24 mouse cellular contexts compared by ENCODE assay signal in the genomic region with DNA sequence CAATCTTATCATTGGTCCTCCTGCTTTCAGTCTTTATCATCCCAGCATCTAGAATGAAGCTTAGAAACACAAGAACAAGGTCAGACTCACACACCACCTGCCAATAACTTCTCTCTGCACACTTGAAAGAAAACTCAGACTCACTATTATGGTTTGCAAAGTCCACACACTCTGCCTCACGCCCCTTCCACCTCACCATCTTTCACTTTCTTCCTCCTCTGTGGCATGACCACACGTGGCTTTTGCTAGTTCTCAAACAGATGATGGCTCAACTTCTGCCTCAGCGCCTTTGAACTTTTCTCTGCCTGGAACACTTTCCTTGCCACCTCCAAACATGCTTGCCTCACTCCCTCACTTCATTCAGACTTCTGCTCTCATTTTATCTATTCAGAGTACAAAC. TPM values are rescaled to one million over a fixed set of nuclear protein-coding genes. Genes with fewer than 3 reads are reported as not detected.
DNase-seq lines count a peak whose midpoint lies in the region; ATAC-seq and TF ChIP-seq lines count a peak whose summit lies in the region.
"Had no signal": no experiment of that assay in that cellular context is flagged by ENCODE, and none has a peak within 500 bp of the region (broad histone marks: within the 10 kb centered on the region; RNA-seq: fewer than 3 reads in every experiment).

No protein-coding gene starts in this region.

- no peak overlapping the region for H3K9ac ChIP-seq in MEL (ENCODE audit: control insufficient read depth, low read depth, low read length, poor library complexity, severe bottlenecking)
- no peak overlapping the region for H3K9ac ChIP-seq in stomach, postnatal 0 days (ENCODE audit: low read length)
- H3K9ac ChIP-seq: forebrain, embryonic 15.5 days; hindbrain, embryonic 14.5 days had no signal

- no peak for DNase-seq in MEL (ENCODE audit: low read depth, low spot score)
- peak; percentile 17 for DNase-seq in stomach, postnatal 0 days (ENCODE audit: low spot score)
- no peak for DNase-seq in kidney, postnatal 4 days
- DNase-seq in adrenal gland, adult (ENCODE audit: inconsistent age in 2 of 2, low spot score in 1 of 2): no peak
- DNase-seq: adrenal gland, adult 2 months; adrenal gland, postnatal 25 days; cerebellum, adult 11-12 months; cerebellum, adult 9-11 months; cerebellum, postnatal 36 days; gastrocnemius, postnatal 36 days; heart, adult 18-20 months; heart, postnatal 14 days; kidney, adult 18-20 months had no signal

- H3K4me1 ChIP-seq in MEL (ENCODE audit: control insufficient read depth in 1 of 2, insufficient read depth in 2 of 2, low read length in 2 of 2): peaks cover 2 to 6% of the 10 kb centered on the region in 2 experiments; a peak in 2 of 4 replicates
- no peaks in the 10 kb centered on the region for H3K4me1 ChIP-seq in stomach, postnatal 0 days (replicated peaks; ENCODE audit: control insufficient read depth, insufficient read depth)
- H3K4me1 ChIP-seq: forebrain, embryonic 15.5 days; hindbrain, embryonic 10.5 days had no signal

- TF ChIP-seq POLR2A in MEL (IDR thresholded peaks at IDR 0.05; ENCODE audit: control insufficient read depth in 1 of 2, insufficient read depth in 1 of 2, low read depth in 1 of 2, low read length in 2 of 2, poor library complexity in 1 of 2): no peak

- ATAC-seq in hematopoietic stem cell, adult 5-6 weeks (replicated peaks in 1 of 2; ENCODE audit: insufficient read depth in 1 of 2, low FRiP score in 2 of 2, low TSS enrichment in 1 of 2, low read depth in 1 of 2, poor library complexity in 2 of 2, severe bottlenecking in 2 of 2): peak; percentile 53 to 62
- peak; percentile 59; the same call in 1 of the 2 replicates for ATAC-seq in megakaryocyte, adult 5-6 weeks (ENCODE audit: poor library complexity, severe bottlenecking)
- no peak for ATAC-seq in stomach, postnatal 0 days (ENCODE audit: low FRiP score, low TSS enrichment)
- ATAC-seq in cerebellum, adult (ENCODE audit: insufficient number of reproducible peaks, low FRiP score, low TSS enrichment): no peak
- ATAC-seq: activated CD4-positive, CD25-positive, alpha-beta regulatory T cell, adult 4 months; CD4-positive, CD25-positive, alpha-beta regulatory T cell, adult 4 months; forebrain, embryonic 15.5 days; Patski had no signal

- no peak for TF ChIP-seq RAD21 in MEL (IDR thresholded peaks at IDR 0.05; ENCODE audit: low read depth, low read length)

- no peak overlapping the region for H3K4me2 ChIP-seq in stomach, postnatal 0 days (replicated peaks; ENCODE audit: low read depth)
- H3K4me2 ChIP-seq: forebrain, embryonic 15.5 days; hindbrain, embryonic 14.5 days had no signal

- no peaks in the 10 kb centered on the region for H3K79me2 ChIP-seq in MEL (ENCODE audit: control insufficient read depth, insufficient read depth, low read length, poor library complexity)

- no peak overlapping the region for H3K27ac ChIP-seq in MEL (ENCODE audit: control insufficient read depth, low read depth, low read length)
- H3K27ac ChIP-seq in stomach, postnatal 0 days (replicated peaks): no peak overlapping the region
- H3K27ac ChIP-seq: embryonic facial prominence, embryonic 10.5 days; forebrain, embryonic 15.5 days; heart, embryonic 10.5 days; hindbrain, embryonic 10.5 days; hindbrain, embryonic 14.5 days had no signal

- no peak for TF ChIP-seq EP300 in MEL (IDR thresholded peaks at IDR 0.05; ENCODE audit: low read depth in 1 of 2, low read length in 2 of 2)
- TF ChIP-seq EP300 in stomach, postnatal 0 days (optimal IDR thresholded peaks at IDR 0.05): no peak

- H3K27me3 ChIP-seq in MEL (ENCODE audit: control insufficient read depth in 1 of 2, insufficient read depth in 2 of 2, low read length in 2 of 2): peaks cover 0 to 3% of the 10 kb centered on the region in 2 experiments; a peak in 3 of 4 replicates
- no peaks in the 10 kb centered on the region for H3K27me3 ChIP-seq in stomach, postnatal 0 days (ENCODE audit: control insufficient read depth, insufficient read depth, low read length)
- H3K27me3 ChIP-seq: forebrain, embryonic 15.5 days had no signal

- 47% methylated on average over 3 of the region's 3 CpGs for WGBS in stomach, postnatal 0 days

- peak overlapping the region; percentile 8 to 16; a peak in 2 of 4 replicates for H3K4me3 ChIP-seq in MEL (ENCODE audit: control insufficient read depth in 1 of 2, insufficient read depth in 1 of 2, low read depth in 2 of 2, low read length in 2 of 2)
- no peak overlapping the region for H3K4me3 ChIP-seq in stomach, postnatal 0 days (ENCODE audit: low read depth, low read length)
- H3K4me3 ChIP-seq: embryonic facial prominence, embryonic 10.5 days; forebrain, embryonic 15.5 days; heart, embryonic 10.5 days; hindbrain, embryonic 10.5 days had no signal

- H3K9me3 ChIP-seq in MEL (replicated peaks; ENCODE audit: insufficient read depth, low read length): no peaks in the 10 kb centered on the region
- no peaks in the 10 kb centered on the region for H3K9me3 ChIP-seq in stomach, postnatal 0 days (ENCODE audit: control insufficient read depth, low read length)
- H3K9me3 ChIP-seq: embryonic facial prominence, embryonic 10.5 days; forebrain, embryonic 15.5 days; heart, embryonic 10.5 days; hindbrain, embryonic 10.5 days had no signal

- peaks cover 0 to 2% of the 10 kb centered on the region in 2 experiments; a peak in 1 of 4 replicates for H3K36me3 ChIP-seq in MEL (ENCODE audit: control insufficient read depth in 1 of 2, insufficient read depth in 2 of 2, low read length in 2 of 2)
- H3K36me3 ChIP-seq in stomach, postnatal 0 days (ENCODE audit: control insufficient read depth, insufficient read depth, low read length): no peaks in the 10 kb centered on the region
- H3K36me3 ChIP-seq: embryonic facial prominence, embryonic 10.5 days; forebrain, embryonic 15.5 days; heart, embryonic 10.5 days; hindbrain, embryonic 10.5 days had no signal

- TF ChIP-seq CTCF in MEL (IDR thresholded peaks at IDR 0.05 in 2 of 3, conservative IDR thresholded peaks at IDR 0.05 in 1 of 3; ENCODE audit: control insufficient read depth in 1 of 3, insufficient read depth in 1 of 3, low read depth in 2 of 3, low read length in 3 of 3, poor library complexity in 1 of 3, severe bottlenecking in 1 of 3): no peak
- no peak for TF ChIP-seq CTCF in stomach, postnatal 0 days (IDR thresholded peaks at IDR 0.05; ENCODE audit: low read depth)

TF ChIP-seq in MEL, 35 proteins besides CTCF, POLR2A, EP300 and RAD21:
- TF ChIP-seq RCOR1 (IDR thresholded peaks at IDR 0.05; ENCODE audit: low read depth, low read length) (no peak), TAL1 (IDR thresholded peaks at IDR 0.05; ENCODE audit: low read length) (no peak), USF1 (IDR thresholded peaks at IDR 0.05; ENCODE audit: low read depth, low read length) (no peak), POLR2AphosphoS5 (IDR thresholded peaks at IDR 0.05; ENCODE audit: borderline replicate concordance, low read depth, low read length) (no peak), GATA1 (IDR thresholded peaks at IDR 0.05; ENCODE audit: low read depth, low read length) (0 out of 2 replicates have a peak, but pooled peaks have one; percentile 26), ZMIZ1 (IDR thresholded peaks at IDR 0.05; ENCODE audit: low read depth, low read length) (no peak), ETS1 (IDR thresholded peaks at IDR 0.05; ENCODE audit: low read depth, low read length) (no peak)

RNA-seq across cellular contexts. Expression of a gene that starts 11.7 kb away (rescaled TPM):
- total RNA-seq in MEL (2012; rRNA removed): 30.6 and 38.8 TPM in 2 replicates
- 100 to 1,000 TPM in 1 of 2 experiments, 10 to 100 TPM in 1; 59.8 to 123 TPM for polyA plus RNA-seq in MEL (2012; ENCODE audit: insufficient read depth in 1 of 2, insufficient read length in 2 of 2, low read depth in 1 of 2, low replicate concordance in 2 of 2, missing spikeins in 1 of 2)
- 68.2 and 72.4 TPM in 2 replicates for total RNA-seq in hematopoietic stem cell, adult 5-6 weeks (2017)
- total RNA-seq in megakaryocyte, adult 5-6 weeks (2015): 13.5 and 19.3 TPM in 2 replicates
- total RNA-seq in megakaryocyte, adult 5-6 weeks (2017): 15.8 and 22.2 TPM in 2 replicates
- 27.5 and 29.2 TPM in 2 replicates for polyA plus RNA-seq in stomach, postnatal 0 days (2015; fragmentation: Nextera tagmentation; extraction: Ambion mirVana)

Comparison
In these comparisons a context has a peak if more than half of its experiments do, and no peak if none do; other contexts are left out.
1. ATAC-seq: peak in hematopoietic stem cell, adult 5-6 weeks (2 of 2) and megakaryocyte, adult 5-6 weeks (single experiment); none in stomach, postnatal 0 days (single experiment) and cerebellum, adult (single experiment).